Mouse (Mus musculus) ES-E14 (cell line): ENCODE results near the gene Synj2.

Experiments
- HCFC1 ChIP-seq: IDR thresholded peaks from 2 replicates; pipeline ENCODE4 v1.6.1; 2012; ENCODE audit warnings: low read length, inconsistent platforms, borderline replicate concordance; ENCODE audit not compliant: insufficient read depth
- ZNF384 ChIP-seq: IDR thresholded peaks from 2 replicates; pipeline ENCODE4 v1.6.1; 2012; ENCODE audit warnings: low read depth, low read length, inconsistent platforms

- TF ChIP-seq ZNF384, result no peak
- no peak for TF ChIP-seq HCFC1
These were observed 16.8 kb upstream of the Synj2 start for GRCm38 (mm10) chr17:5924238-5924637.
